Mouse (Mus musculus): ENCODE data around the gene Catsperz.
"Not testable (repeated sequence)": the region's sequence is repeated elsewhere in the genome, so short reads cannot be mapped to it uniquely, and the experiment has no call there.

Gene Catsperz

DNA sequence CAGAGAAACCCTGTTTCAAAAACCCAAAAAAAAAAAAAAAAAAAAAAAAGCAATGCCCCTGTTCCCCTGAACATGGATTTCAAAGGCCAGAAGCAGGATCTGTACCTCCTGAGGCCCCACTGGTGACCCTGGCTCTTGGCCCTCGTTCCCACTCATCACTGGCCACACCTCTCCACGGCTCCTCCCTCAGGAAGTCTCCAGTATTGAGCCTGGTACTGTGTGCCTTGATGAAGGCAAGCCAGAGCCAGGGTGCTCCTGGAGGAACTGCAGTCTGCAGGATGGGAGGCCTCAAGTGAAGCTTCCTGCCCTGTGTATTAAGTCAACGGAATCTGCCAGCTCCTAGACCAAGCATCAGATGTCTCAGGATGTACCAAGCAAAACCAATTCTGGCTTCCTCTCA, 19.0 kb downstream of the Catsperz start:
- no peak for DNase-seq

- DNase-seq, result no peak
These were observed 19.6 kb downstream of the Catsperz start for GRCm38 (mm10) chr19:6905498-6906159.

- no peak for DNase-seq
These were observed 20.3 kb downstream of the Catsperz start for GRCm38 (mm10) chr19:6904846-6905245.

GRCm38 (mm10) chr19:6903031-6903430, 22.1 kb downstream of the Catsperz start:
- no peak for DNase-seq

GRCm38 (mm10) chr19:6899641-6900040, 25.5 kb downstream of the Catsperz start:
- DNase-seq, result no peak

- DNase-seq, result not testable (repeated sequence)
These were observed 29.4 kb downstream of the Catsperz start for GRCm38 (mm10) chr19:6895608-6896305.

DNA sequence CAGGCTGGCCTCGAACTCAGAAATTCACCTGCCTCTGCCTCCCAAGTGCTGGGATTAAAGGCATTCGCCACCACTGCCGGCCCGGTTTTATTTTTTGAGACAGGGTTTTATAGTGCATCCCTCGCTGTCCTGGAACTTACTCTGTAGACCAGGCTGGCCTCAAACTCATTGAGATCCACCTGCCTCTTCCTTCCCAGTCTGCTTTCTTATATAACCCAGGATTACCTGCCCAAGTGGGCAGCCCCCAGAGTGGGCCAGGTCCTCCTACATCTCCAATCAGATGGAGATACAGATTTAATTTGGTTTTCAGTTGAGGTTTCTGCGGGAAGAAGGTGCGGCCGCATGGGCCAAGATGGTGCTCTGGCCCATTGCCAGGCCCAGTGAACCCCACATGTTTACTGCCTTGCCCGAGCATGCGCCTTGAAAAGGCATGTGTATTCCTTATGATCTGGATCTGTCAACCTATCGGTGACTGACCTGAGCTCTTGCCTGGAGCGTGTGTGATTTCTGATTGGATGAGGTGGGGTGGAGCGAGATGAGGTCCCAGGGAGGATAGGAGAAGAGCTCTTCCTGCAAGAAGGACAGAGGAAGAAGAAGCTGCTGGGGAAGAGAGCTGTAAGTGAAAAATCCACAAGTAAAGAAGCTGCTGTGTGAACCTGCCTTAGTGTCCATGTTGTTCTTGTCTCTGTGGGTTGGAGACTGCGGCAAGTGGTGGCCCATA, 31.3 kb downstream of the Catsperz start:
- DNase-seq, result no peak

DNA sequence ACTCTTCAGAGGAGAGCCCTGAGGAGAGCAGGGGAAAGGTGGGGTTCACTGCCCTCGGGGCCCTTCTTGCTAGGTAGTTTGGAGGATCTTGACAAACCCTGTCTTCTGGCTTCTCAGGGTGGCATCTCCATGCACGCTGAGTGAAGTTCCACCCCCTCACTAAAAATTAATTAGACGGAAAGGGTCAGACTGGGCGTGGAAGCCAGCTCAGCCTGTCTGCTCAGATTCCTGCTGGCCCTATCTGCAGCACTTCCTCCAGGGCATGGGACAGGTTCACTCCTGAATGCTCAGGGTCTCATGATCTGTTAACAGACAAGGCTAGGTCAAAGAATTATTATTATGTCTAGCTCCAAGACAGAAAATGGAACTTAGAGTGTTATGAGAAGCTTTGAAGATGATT, 32.7 kb downstream of the Catsperz start:
- no peak for DNase-seq

GRCm38 (mm10) chr19:6877965-6878364, 47.2 kb downstream of the Catsperz start:
- no peak for DNase-seq

DNA sequence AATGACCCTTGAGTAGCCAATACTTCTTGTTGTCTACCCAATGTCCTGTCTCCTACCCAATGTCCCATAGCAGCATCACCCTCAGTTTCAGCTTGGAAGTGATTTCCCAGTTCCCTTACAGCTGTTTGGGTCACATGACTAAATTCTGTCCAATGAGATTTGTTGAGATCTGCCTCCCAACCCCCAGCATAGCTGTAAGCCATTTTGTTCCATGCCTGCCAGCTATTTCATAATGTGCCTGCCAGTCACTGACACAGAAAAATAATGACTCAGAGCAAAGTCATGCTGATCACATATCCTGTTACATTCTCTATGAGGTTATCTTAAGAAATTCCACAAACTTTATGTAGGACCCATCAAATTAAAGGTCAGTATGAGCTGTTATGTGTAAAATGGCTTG, 48.4 kb downstream of the Catsperz start:
- no peak for DNase-seq

GRCm38 (mm10) chr19:6875834-6876233, 49.3 kb downstream of the Catsperz start:
- no peak for DNase-seq

DNA sequence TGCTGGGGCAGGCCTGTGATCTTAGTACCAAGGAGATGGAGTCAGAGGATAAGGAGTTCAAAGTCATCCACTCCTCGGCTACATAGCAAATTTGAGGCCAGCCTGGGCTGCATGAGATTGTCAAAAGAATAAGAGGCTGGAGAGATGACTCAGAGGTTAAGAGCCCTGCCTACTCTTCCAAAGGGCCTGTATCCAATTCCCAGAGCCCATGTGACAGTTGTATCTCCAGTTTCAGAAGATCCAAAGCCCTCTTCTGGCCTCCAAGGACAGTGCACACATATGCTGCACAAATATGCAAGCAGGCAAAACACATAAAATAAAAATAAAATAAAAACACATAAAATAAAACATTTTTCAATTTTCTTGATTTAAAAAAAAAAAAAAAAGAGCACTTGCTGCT, 50.9 kb downstream of the Catsperz start:
- no peak for DNase-seq

DNA sequence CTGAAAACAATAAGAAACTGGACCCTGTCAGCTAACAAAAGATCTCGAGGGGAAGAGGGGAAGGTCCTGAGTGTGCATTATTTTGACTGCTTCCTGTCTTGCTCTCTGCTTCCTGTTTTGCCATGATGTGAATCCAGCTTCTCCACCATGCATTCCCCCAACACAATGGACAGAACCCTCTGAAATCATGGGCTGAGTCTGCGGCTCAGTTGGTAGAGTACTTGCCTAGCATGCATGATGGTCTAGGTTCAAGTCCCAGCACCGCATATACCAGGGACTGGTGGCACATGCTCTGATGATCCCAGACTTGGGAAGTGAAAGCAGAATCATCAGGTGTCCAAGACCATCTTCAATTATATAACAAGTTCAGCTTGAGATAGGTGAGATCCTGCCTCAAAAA, 52.5 kb downstream of the Catsperz start:
- no peak for DNase-seq

Measured in spleen, adult 18-20 months (tissue).